Mouse (Mus musculus): ENCODE results near the gene Clic4. TPM values are rescaled to one million over a fixed set of nuclear protein-coding genes. Genes with fewer than 3 reads are reported as not detected.

Clic4 gene
- polyA plus RNA-seq, 1 experiment from 2014 or later, result 171 TPM

DNA sequence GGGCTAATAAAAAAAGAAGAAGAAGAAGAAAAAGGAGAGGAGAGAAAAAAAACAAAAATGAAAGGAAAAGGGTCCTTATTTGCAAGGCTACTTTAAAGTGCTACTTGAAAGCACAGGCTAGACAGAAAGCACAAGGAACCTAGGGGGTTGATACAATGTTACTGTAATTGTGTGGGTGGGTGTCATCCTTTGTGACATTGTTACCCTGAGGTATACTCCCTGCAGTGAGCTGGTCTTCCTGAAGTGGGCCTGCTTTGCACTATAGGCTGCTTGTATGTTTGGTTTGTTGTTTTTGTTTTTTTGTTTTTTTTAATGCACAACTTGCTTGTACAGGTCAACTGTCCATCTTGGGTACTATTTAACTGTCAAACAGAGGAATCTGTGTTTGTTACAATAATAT is 95.0 kb downstream of the Clic4 start:
- no peak overlapping the region for H3K4me3 ChIP-seq
- H3K27me3 ChIP-seq, result peaks cover 38% of the 10 kb centered on the region
- no peaks in the 10 kb centered on the region for H3K9me3 ChIP-seq
- no peaks in the 10 kb centered on the region for H3K36me3 ChIP-seq
- H3K27ac ChIP-seq, result no peak overlapping the region
- ATAC-seq (ENCODE audit: insufficient number of reproducible peaks, insufficient read depth, low FRiP score, low TSS enrichment), result no peak
- H3K4me1 ChIP-seq, result peaks cover 38% of the 10 kb centered on the region
- no peak overlapping the region for H3K4me2 ChIP-seq (replicated peaks)
- H3K9ac ChIP-seq, result no peak overlapping the region

DNA sequence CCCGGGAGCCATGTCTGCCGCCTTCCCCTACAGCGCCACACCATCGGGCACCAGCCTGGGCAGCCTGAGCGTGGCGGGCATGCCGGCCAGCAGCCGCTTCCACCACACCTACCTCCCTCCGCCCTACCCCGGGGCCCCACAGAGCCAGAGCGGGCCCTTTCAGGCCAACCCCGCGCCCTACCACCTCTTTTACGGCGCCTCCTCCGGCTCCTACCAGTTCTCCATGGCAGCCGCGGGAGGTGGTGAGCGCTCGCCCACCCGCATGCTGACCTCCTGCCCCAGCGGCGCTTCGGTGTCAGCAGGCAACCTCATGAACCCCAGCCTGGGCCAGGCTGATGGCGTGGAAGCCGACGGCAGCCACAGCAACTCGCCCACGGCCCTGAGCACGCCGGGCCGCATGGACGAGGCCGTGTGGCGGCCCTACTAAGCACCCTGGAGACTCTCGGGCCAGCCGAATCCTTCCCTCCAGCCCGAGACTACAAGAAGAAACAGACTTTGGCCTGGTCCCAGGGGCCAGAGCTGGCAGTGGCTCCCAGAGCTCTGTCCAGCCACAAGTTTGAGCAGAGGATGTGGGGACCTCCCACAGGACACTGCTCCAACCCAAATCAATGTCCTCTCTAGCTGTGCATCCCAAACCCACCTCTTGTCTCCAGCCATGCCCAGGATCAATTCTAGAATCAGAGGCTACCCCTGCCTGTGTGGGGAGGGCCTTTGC is 97.1 kb downstream of the Clic4 start:
- WGBS, result 9% methylated on average over 38 of the region's 38 CpGs
- no peak for ATAC-seq (ENCODE audit: insufficient number of reproducible peaks, insufficient read depth, low FRiP score, low TSS enrichment)
- H3K27ac ChIP-seq, result no peak overlapping the region

DNA sequence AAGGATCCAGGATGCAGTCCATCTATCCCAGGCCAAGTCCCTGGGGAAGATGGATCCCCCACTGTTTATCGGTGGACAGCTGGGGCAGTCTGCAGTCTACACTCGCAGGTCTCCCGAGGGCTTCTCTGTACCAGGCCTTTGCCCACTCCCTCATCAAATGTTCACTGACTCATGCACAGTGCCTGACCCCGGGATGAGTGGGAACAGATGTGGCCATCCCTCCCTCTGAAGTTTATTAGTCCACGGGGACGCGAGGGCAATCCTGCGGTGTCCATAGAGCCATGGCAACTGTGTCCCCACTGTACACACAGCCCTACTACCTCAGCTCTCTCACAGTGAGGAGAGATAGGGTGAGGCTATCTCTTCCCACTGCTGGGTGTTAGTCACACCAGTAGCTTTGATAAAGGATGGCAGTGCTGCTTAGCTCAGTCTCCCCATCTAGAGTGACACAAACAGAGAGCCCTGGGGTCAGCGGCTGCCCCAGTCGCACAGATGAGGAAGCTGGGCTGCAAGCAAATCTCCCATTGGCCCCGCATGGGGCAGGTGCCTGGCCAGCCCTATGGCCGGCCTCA is 101.2 kb downstream of the Clic4 start:
- H3K36me3 ChIP-seq, result no peaks in the 10 kb centered on the region
- no peak overlapping the region for H3K27ac ChIP-seq
- no peaks in the 10 kb centered on the region for H3K9me3 ChIP-seq
- ATAC-seq (ENCODE audit: insufficient number of reproducible peaks, insufficient read depth, low FRiP score, low TSS enrichment), result no peak
- H3K9ac ChIP-seq, result no peak overlapping the region
- H3K4me2 ChIP-seq (replicated peaks), result no peak overlapping the region
- peaks cover 77% of the 10 kb centered on the region for H3K27me3 ChIP-seq
- 45% methylated on average over 12 of the region's 12 CpGs for WGBS
- no peak overlapping the region for H3K4me3 ChIP-seq
- peaks cover 52% of the 10 kb centered on the region for H3K4me1 ChIP-seq

More for the DNA sequence above, 97.1 kb downstream of the Clic4 start:
- H3K4me2 ChIP-seq (replicated peaks), result peak overlapping the region; percentile 39
- H3K4me1 ChIP-seq, result peaks cover 38% of the 10 kb centered on the region
- H3K9me3 ChIP-seq, result no peaks in the 10 kb centered on the region
- H3K4me3 ChIP-seq, result peak overlapping the region; percentile 24
- H3K27me3 ChIP-seq, result peaks cover 47% of the 10 kb centered on the region
- no peaks in the 10 kb centered on the region for H3K36me3 ChIP-seq
- no peak overlapping the region for H3K9ac ChIP-seq

DNA sequence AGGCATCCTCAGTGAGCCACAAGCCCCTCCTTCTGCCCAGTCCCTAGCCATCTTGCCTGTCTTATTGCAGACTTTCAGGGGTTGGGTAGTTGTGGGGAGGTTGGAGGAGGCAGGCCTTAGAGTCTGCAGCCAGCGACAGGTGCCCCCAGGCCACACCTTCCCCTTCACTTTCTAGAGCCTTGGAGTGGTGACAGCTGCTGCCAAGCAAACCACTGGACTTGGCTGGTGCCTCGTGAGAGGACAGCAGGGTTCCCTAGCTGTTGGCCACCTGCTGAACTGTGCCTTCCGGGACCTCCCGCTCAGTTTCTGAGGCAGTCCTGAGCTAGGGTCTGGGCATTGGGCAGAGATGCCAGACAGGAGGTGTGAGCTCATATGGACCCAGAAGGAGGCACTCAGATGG is 103.1 kb downstream of the Clic4 start:
- Histone ChIP-seq H3K9me3 (no peaks in the 10 kb centered on the region), H3K4me2 (replicated peaks) (no peak overlapping the region), H3K9ac (no peak overlapping the region), H3K4me1 (peaks cover 56% of the 10 kb centered on the region), H3K4me3 (no peak overlapping the region), H3K27me3 (peaks cover 72% of the 10 kb centered on the region), H3K36me3 (no peaks in the 10 kb centered on the region), H3K27ac (no peak overlapping the region)
- ATAC-seq (ENCODE audit: insufficient number of reproducible peaks, insufficient read depth, low FRiP score, low TSS enrichment), result no peak
- 54% methylated on average over 4 of the region's 4 CpGs for WGBS

DNA sequence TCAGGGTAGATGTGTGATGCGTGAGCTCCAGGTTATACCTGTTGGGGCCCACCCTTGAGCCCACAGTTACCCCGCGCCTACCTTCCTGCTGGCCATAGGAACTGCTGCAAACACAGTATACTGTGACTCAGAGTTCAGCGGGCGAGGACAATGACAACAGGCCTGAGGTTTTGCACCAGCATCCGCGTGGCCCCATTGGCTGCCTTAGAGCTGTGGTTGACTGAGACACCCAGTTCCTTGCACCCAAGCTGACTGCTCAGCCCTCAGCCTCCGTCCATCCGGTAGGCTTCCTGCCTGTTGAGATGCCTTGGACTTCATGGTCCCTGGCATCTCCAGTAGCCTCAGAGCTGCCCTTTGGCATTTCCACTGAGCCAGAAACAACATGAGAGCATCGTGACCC is 103.5 kb downstream of the Clic4 start:
- ATAC-seq (ENCODE audit: insufficient number of reproducible peaks, insufficient read depth, low FRiP score, low TSS enrichment), result no peak
- no peak overlapping the region for H3K9ac ChIP-seq
- H3K36me3 ChIP-seq, result no peaks in the 10 kb centered on the region
- WGBS, result 74% methylated on average over 10 of the region's 10 CpGs
- H3K4me3 ChIP-seq, result no peak overlapping the region
- no peak overlapping the region for H3K27ac ChIP-seq
- no peaks in the 10 kb centered on the region for H3K9me3 ChIP-seq
- H3K4me2 ChIP-seq (replicated peaks), result no peak overlapping the region
- peaks cover 74% of the 10 kb centered on the region for H3K27me3 ChIP-seq
- peaks cover 56% of the 10 kb centered on the region for H3K4me1 ChIP-seq

DNA sequence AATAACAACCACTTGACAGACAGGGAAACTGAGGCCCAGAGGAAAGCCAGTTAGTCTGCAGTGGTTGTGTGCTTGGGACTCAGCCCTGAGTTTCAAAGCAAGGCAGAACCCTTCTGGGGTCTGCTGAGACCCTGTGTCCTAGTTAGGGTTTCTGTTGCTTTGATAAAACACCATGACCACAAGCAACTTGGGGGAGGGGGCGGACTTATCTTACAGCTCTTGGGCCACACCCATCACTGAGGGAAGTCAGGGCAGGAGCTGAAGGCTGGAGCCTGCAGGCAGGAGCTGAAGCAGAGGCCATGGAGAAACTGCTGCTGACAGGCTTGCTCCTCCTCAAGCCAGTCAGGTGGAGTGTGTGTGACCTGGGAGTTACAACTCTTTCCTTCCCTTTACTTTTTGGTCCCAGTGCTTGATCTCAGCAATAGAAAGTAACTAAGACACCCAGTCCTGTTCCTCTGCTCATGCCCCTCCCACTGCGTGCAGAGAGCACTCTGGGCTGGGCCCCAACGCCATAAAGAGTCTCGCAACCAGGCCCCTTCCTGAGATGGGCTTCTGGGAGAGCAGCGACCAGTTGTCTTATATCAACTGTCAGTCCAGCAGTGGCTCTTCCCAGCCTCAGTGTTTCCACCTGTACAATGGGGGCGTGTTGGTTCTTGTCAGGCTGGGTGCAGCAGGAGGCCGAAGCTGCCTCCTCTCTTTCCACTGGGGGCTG is 104.6 kb downstream of the Clic4 start:
- Histone ChIP-seq H3K9ac (no peak overlapping the region), H3K4me3 (no peak overlapping the region), H3K36me3 (no peaks in the 10 kb centered on the region), H3K27ac (peak overlapping the region; percentile 85), H3K4me2 (replicated peaks) (peak overlapping the region; percentile 41; the same call in 1 of the 2 replicates), H3K27me3 (peaks cover 74% of the 10 kb centered on the region), H3K9me3 (no peaks in the 10 kb centered on the region), H3K4me1 (peaks cover 48% of the 10 kb centered on the region)
- no peak for ATAC-seq (ENCODE audit: insufficient number of reproducible peaks, insufficient read depth, low FRiP score, low TSS enrichment)
- 47% methylated on average over 7 of the region's 7 CpGs for WGBS

DNA sequence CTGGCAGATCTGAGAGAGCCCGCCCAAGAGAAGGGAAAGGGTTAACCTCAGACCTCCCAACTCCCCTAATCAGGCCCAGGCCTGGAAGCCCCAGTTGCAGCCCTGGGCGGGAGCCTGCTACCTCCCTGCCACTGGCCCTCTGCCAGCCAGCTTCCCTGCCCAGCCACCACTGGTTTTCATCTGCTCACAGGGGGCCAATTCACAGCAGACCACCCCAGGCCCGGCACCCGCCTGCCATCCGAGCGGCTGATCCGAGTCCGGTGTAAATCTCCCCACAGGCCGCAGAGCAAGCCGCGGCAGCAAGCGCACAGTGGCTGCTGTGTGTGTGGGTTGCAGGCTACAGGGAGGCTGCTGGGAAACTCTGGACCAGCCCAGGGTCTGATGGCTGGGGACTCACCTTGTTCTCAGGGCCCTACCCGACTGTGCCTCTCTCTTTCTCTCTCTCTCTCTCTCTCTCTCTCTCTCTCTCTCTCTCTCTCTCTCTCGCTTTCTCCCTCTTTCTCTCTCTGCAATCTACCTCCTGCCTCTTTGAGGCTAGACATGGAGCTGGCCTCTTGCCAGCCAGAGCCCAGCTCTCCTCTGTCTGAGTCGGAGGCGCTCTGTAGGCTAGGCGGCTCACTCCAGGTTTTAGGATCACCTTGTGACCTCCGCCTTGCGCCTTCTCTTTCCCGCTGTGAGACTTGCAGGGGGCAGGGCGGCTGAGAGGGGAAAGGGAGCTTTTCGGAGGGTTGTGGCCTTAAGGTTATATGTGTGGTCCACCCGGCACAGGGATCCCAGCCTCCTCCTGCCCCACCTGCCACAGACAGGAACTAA is 106.0 kb downstream of the Clic4 start:
- H3K27me3 ChIP-seq, result peaks cover 67% of the 10 kb centered on the region
- peak; percentile 83 for ATAC-seq (ENCODE audit: insufficient number of reproducible peaks, insufficient read depth, low FRiP score, low TSS enrichment)

DNA sequence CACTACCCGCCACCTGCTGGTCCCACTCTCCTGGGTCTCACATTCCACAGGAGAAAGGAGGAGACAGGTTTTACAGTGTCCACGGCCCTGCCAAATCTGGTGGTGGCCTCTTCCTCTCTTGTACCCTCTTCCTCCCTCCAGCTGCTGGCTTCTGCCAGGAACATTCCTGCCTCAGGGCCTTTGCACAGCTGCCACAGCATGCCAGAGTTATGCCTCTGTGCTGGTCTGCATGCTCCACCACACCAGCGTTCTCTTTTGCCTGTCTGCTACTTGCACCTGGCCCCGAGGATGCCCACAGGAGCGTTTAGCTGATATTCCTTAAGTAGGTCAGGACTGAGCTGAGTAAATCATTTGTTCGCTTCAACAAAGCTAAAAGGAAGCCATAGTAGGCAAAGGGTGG is 106.9 kb downstream of the Clic4 start:
- Histone ChIP-seq H3K4me2 (replicated peaks) (no peak overlapping the region), H3K9me3 (no peaks in the 10 kb centered on the region), H3K4me1 (peaks cover 44% of the 10 kb centered on the region), H3K27ac (peak overlapping the region; percentile 85), H3K9ac (no peak overlapping the region), H3K27me3 (peaks cover 66% of the 10 kb centered on the region), H3K4me3 (no peak overlapping the region), H3K36me3 (no peaks in the 10 kb centered on the region)
- no peak for ATAC-seq (ENCODE audit: insufficient number of reproducible peaks, insufficient read depth, low FRiP score, low TSS enrichment)
- whole genome bisulfite sequencing, result 40% methylated on average over 6 of the region's 6 CpGs

More for the DNA sequence above, 106.0 kb downstream of the Clic4 start:
- H3K9me3 ChIP-seq, result no peaks in the 10 kb centered on the region
- 0 out of 2 replicates have a peak overlapping the region, but pooled peaks have one; percentile 25 for H3K9ac ChIP-seq
- no peaks in the 10 kb centered on the region for H3K36me3 ChIP-seq
- H3K4me1 ChIP-seq, result peaks cover 44% of the 10 kb centered on the region
- H3K4me2 ChIP-seq (replicated peaks), result peak overlapping the region; percentile 41
- peak overlapping the region; percentile 8; the same call in 1 of the 2 replicates for H3K4me3 ChIP-seq
- 2% methylated on average over 22 of the region's 23 CpGs for WGBS
- H3K27ac ChIP-seq, result peak overlapping the region; percentile 85

Other genes with a start within 250 kb of the Clic4 start
- gene Runx3, start 152.2 kb downstream of the Clic4 start, polyA plus RNA-seq (2016; fragmentation: Nextera tagmentation; extraction: Ambion mirVana), result 1.3 TPM in 2 replicates
- gene Srrm1, start 80.5 kb upstream of the Clic4 start, polyA plus RNA-seq (2016; fragmentation: Nextera tagmentation; extraction: Ambion mirVana), result 257 and 276 TPM in 2 replicates
- gene Ncmap, start 125.4 kb upstream of the Clic4 start, polyA plus RNA-seq (2016; fragmentation: Nextera tagmentation; extraction: Ambion mirVana), result 3.5 and 3.9 TPM in 2 replicates
- 14.6 and 17.2 TPM in 2 replicates for gene Rcan3, start 161.0 kb upstream of the Clic4 start, polyA plus RNA-seq (2016; fragmentation: Nextera tagmentation; extraction: Ambion mirVana)
- 0.23 TPM in 1 of 2 replicates, not detected in the other for gene Stpg1, start 222.0 kb upstream of the Clic4 start, polyA plus RNA-seq (2016; fragmentation: Nextera tagmentation; extraction: Ambion mirVana)
- 2.6 and 3.1 TPM in 2 replicates for gene Nipal3, start 222.2 kb upstream of the Clic4 start, polyA plus RNA-seq (2016; fragmentation: Nextera tagmentation; extraction: Ambion mirVana)